Mouse (Mus musculus) left cerebral cortex, postnatal 14 days (tissue): ENCODE results near the gene Ccng1. TPM values are rescaled to one million over a fixed set of nuclear protein-coding genes. Genes with fewer than 3 reads are reported as not detected.

Experiments used
- DNase-seq, 2 experiments: peaks; one replicate each; pipeline ENCODE4 v3.0.0; 2021 to 2022; ENCODE audit warnings: low spot score in 2 of 2, mixed read lengths in 1 of 2
- intact Hi-C: fragments of 180-260 bp; cut with DNase I; formaldehyde crosslinking; loops from one replicate; pipeline ENCODE4 v1.15.1; 2025
- long read RNA-seq, 2 experiments: library from polyadenylated mRNA; stranded (forward); transcript quantifications; one replicate each; pipeline ENCODE4 v2.0.0; 2021
- total RNA-seq, 2 experiments: library from RNA; stranded (reverse); gene quantifications; 2 replicates each; pipeline ENCODE4 v1.2.3; 2021

Ccng1 gene
- 10 to 100 TPM; 50.4 to 53.1 TPM for total RNA-seq
- long read RNA-seq, experiment 1, transcript Ccng1-201 (6 exons, 3,512 nt) = major isoform, 37 of 45 reads
- long read RNA-seq, experiment 1, partial matches to known transcripts = 4 of 45 reads
- long read RNA-seq, experiment 1, other reads (novel, unspliced or antisense) = 4 of 45 reads
- long read RNA-seq, experiment 2, transcript Ccng1-201 (6 exons, 3,512 nt) = major isoform, 28 of 39 reads
- long read RNA-seq, experiment 2, partial matches to known transcripts = 5 of 39 reads
- long read RNA-seq, experiment 2, other reads (novel, unspliced or antisense) = 6 of 39 reads

DNA sequence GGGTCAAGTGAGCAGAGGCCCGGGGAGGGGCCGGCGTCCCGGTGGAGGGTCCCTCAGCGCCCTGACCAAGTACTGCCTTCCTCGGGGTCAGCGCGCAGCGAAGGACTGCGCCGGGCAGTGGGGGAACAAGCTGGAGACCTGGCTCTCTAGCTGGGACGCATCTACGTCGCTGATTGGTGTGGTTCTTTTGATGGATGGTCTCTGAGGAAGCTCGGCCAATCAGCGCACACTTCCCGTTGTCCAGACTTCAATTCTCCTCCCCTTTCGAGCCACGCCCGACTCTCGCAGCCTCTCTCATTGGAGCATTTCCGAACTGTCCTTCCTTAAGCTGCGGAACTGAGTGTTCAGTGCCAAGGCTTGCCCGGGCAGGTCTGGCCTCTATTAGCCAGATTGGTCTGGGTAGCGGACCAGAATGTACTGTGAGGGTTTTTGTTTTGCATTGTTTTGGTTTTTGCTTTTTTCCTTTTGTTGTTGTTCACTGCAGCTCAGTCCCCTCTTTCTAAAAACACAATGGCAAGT lies at the start of gene Ccng1:
TSS of gene Ccng1 (minus strand) at position 203 of the 519 bp plus-strand sequence.
- intact Hi-C loops = no loop called here
- DNase-seq = peak; percentile 92 to 95

GRCm38 (mm10) chr11:40790307-40790706 lies 35.2 kb upstream of the Ccng1 start:
- intact Hi-C loops = no loop called here
- DNase-seq = no peak

DNA sequence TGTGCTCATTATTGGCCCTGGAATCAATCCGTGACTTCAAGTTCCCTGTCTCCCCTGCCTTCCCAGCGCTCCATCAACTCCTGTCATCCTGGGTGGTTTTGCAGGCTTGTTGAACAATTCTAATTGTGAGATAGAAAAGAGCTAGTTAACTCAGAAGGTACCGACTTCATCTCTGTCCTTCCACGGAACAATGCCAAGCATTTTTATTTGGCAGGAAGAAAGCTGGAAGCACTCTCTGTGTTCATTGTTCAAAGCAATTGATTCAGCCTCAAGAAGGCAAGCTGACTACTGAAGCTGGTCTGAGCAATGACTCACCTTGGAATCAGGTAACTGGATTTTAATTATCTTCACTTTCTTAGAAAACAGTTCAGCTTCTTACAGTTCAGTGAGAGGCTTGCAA lies 34.6 kb upstream of the Ccng1 start:
- intact Hi-C loops = loop anchor here (10.0 kb wide), 1 partner anchor 1635 kb away; no protein-coding TSS in a partner anchor

GRCm38 (mm10) chr11:40786900-40787299 lies 31.8 kb upstream of the Ccng1 start:
- peak; percentile 29 to 35 for DNase-seq
- intact Hi-C loops = loop anchor here (10.0 kb wide), 1 partner anchor 1638 kb away; no protein-coding TSS in a partner anchor

More for the DNA sequence above, 34.6 kb upstream of the Ccng1 start:
- DNase-seq = no peak

DNA sequence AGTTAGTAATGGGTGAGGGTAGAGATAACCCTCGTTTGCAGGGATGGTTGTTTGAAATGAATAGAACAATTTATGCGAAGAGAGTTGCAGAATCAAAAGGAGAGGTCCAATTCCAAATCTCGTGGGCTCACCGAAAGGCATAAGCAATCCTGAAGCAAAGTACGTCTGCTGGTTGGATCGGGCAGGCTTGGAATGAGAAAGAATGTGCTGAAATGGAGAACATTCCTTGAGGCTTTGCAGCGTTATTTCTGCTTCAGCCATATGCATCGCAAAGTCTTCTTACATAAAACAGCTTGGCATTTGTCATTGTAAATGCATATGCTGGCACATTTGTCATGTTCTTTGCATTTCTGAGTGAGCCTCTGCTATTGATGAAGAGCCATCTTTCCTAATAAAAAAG lies 29.2 kb upstream of the Ccng1 start:
- DNase-seq = peak; percentile 41 to 75
- intact Hi-C loops = loop anchor here (5.0 to 10.0 kb wide), 2 partner anchors 93 to 1640 kb away; no protein-coding TSS in a partner anchor

DNA sequence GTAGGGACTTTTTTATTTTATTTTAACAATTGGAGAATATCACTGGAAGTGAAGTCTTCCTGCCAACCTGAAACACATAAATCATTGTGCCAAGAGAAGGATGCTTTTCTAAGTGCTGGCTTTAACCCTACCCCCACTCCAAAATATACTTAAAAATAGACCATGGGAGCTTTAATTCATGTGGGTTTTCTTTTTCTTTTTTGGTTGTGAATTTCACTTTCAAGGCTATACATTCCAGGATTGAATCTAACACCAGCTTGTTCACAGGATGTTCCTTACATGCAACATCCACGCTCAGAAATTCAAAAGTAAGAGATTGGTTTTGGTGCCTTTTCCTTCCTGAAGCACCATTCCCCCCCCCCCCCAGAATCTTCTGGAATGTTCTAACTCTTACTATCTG lies 28.2 kb upstream of the Ccng1 start:
- peak in 1 of 2 experiments; percentile 41 for DNase-seq
- intact Hi-C loops = loop anchor here (5.0 to 10.0 kb wide), 2 partner anchors 94 to 1641 kb away; no protein-coding TSS in a partner anchor

DNA sequence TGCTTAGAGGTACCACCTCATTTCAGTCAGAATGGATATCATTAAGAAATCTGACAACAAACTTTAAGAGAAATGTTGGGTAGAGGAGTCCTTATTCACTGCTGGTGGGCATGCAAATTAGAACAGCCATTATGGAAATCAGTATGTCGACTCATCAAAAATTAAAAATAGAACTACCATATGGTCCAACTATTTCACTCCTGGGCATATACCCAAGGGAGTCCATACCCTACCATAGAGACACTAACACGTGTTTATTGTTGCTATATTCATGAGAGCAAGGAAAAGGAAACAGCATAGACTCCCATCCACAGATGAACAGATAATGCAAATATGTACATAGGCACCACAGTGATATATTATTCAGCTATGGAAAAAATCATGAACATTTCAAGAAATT lies 26.7 kb upstream of the Ccng1 start:
- intact Hi-C loops = loop anchor here (5.0 to 10.0 kb wide), 2 partner anchors 95 to 1643 kb away; no protein-coding TSS in a partner anchor

GRCm38 (mm10) chr11:40775315-40776269 lies 20.5 kb upstream of the Ccng1 start:
- peak in 1 of 2 experiments; percentile 53 for DNase-seq
- intact Hi-C loops = loop anchor here (10.0 kb wide), 1 partner anchor 1399 kb away; no protein-coding TSS in a partner anchor

More for the DNA sequence above, 26.7 kb upstream of the Ccng1 start:
- no peak for DNase-seq

DNA sequence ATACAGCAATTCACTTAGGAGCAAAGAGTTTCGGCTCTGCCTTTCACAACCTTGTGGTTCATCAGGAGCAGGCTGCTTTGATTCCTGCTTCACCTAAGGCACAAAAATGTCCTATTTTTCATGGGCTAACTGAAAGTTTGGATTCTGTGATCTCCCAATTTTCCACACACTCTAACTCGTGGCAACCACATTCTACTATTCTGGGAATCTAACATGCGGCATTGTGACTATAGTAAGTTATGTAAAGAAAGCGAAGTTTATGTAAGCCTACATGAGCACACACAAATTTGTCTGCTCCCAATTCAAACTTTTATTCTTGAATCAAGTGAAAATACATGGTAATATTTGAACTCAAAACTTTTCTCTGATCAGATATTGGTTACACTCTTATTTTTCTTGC lies 9.6 kb upstream of the Ccng1 start:
- no peak for DNase-seq
- intact Hi-C loops = no loop called here

GRCm38 (mm10) chr11:40763395-40763794 lies 8.3 kb upstream of the Ccng1 start:
- intact Hi-C loops = no loop called here
- DNase-seq = no peak

DNA sequence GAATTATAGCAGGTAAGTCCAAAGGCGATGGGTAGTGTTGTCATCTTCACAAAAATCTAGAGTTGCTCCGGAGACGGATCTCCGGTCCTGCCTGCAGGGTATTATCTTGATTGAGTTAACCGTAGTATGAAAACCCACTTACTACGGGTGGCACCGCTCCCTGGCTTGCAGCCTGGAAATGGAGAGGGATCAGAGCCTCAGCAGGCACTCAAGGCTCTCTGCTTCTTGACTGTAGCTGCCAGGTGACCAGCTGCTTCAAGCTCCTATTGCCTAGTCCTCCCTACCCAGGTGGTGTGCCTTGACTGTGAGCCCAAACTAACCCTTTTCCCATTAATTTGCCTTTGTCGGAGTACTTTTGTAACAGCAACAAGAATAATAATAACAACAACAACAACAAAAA lies 4.8 kb upstream of the Ccng1 start:
- no peak for DNase-seq
- intact Hi-C loops = no loop called here

DNA sequence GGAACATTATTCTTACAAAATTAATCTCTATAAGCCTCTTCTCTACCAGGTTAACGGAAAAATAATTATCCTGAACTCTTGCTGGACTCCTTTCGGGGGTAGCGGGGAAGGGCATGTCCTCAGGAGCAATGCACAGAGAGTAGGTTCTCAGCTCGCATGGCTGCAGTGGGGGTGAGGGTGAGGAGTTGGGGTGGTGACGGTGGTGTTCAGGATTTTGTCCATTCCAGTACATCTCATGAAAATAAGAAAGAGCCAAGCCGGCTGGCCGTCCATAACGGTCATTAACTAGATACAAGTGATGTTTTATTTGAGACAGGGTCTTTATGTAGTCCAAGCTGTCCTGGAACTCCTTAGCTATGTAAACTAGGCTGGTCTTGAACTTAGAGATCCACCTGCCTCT lies 857 bp upstream of the Ccng1 start:
- DNase-seq = no peak
- intact Hi-C loops = no loop called here

DNA sequence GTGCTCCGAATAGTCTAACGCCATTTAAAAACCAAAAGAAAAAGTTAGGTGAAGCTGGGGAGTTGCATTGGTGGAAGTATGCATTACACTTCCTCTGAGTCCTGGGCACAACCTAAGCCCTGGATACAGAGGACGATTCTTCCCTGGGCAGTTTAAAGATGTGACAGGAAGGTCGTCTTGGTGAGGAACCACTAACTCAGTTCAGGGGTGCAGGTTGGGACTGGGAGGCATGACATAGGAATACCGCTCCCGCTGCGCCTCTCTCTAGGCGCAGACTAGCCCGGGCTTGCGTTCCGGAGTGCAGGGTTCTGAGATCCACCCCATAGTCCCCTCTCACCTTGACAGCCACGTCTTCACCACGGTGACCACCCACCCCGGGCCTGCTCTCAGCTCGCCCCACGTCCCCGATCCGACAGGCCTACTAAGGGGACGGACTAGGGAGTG lies 425 bp downstream of the Ccng1 start:
- no peak for DNase-seq
- intact Hi-C loops = loop anchor here (5.0 kb wide), 1 partner anchor 62 kb away; no protein-coding TSS in a partner anchor

- DNase-seq = no peak
- intact Hi-C loops = loop anchor here (5.0 kb wide), 1 partner anchor 62 kb away; no protein-coding TSS in a partner anchor
Observed at GRCm38 (mm10) chr11:40753836-40754235, 1.3 kb downstream of the Ccng1 start.

DNA sequence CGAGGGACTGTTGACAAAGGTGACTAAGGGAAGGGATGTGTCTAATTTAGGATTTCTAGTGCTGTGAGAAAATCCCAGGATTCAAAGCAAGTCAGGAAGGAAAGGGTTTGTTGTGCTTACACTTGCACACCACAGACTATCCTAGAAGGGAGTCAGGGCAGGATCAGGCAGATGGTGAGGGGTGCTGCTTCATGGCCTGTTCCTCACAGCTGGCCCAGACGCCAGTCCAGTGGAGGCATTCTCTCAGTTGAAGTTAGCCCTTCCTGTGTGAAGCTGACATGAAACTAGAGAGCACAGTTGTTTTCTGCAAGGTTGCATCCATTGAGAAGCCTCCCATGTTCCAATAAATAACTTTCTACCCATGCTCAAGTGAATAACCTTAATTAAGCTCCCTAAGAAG lies 7.4 kb downstream of the Ccng1 start:
- intact Hi-C loops = no loop called here
- DNase-seq = no peak

DNA sequence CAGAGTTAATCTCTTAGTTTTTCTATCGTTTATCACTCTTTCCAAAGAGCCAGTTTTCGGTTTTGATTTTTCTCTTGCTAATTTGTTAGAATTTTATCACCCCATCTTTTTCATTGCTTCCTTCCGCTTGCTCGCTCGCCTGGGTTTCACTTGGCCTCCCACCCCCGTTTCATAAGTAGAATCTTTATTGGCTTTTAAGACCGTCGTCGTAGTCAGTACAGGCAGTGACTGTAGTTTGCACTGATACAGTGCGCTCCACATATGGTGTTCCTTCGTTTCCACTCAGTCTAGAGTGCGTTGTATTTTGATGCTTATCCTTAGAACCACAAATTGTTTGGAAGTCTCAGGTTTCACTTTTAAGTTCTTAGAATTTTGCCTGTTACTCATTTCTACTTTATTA lies 8.8 kb downstream of the Ccng1 start:
- intact Hi-C loops = no loop called here

DNA sequence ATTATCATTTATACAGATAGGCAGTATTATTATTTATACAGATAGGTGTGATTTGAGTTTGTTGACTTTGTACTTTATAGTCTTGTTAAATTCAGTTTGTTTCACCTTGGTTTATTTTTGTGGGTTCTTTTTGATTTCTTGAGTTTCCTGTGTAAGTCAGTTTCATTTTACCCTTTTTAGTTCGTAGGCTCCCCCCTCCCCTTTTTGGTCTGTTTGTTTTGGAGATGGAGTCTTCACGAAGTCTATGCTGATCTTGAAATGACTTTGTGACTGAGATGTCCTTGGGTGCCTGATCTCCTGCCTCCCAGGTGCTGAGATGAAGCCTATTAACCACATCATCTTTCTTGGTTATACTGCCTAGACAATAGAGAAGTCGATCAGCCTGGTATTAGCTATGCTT lies 10.8 kb downstream of the Ccng1 start:
- DNase-seq = no peak
- intact Hi-C loops = no loop called here

More for the DNA sequence above, 8.8 kb downstream of the Ccng1 start:
- no peak for DNase-seq

DNA sequence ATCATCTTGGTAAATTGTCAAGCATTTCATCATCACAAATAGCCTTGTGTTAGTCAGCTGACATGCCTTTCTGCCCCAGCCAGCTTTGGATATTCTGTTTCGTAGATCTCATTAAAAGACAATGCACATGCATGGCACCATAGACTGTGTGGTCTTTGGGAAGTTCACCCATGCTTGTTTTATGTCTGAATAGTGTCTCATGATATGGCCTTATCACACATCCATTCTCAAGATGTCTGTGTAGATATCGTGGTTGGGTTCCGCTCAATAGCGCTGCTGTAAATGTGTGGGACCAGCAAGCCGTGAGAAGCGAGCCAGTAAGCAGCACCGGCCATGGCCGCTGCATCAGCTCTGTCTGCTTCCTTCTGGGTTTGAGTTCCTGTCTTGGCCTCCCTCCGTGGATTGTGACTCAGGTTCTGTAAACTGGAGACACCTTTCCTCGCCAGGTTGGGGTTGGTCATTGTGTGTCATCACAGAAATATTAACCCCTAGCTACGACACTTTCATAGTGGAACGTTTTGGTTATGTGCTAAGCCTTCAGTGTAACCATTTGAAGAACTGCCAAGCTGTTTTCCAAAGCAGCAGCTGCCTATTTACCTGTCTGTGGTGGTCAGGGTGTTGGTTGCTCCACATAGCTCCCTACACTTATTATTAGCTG lies 13.4 kb downstream of the Ccng1 start:
- intact Hi-C loops = no loop called here
- DNase-seq = no peak

GRCm38 (mm10) chr11:40737369-40737768 lies 17.7 kb downstream of the Ccng1 start:
- no peak for DNase-seq
- intact Hi-C loops = no loop called here
